Mouse (Mus musculus): ENCODE measurements around the gene Cdc37l1. TPM values are rescaled to one million over a fixed set of nuclear protein-coding genes. Genes with fewer than 3 reads are reported as not detected.
A peak's percentile ranks its signal among the peaks of the same experiment; 100 is the strongest.

The Cdc37l1 gene
- 100 to 1,000 TPM in 1 of 2 experiments, 10 to 100 TPM in 1; 93.5 to 100 TPM for total RNA-seq (2021)
- long read RNA-seq, experiment 1, full-length matches to known transcripts: 52 of 72 reads
- long read RNA-seq, experiment 1, partial matches to known transcripts: 6 of 72 reads
- long read RNA-seq, experiment 1, other reads (novel, unspliced or antisense): 14 of 72 reads
- long read RNA-seq, experiment 2, full-length matches to known transcripts: 51 of 83 reads
- long read RNA-seq, experiment 2, partial matches to known transcripts: 27 of 83 reads
- long read RNA-seq, experiment 2, other reads (novel, unspliced or antisense): 5 of 83 reads

GRCm38 (mm10) chr19:28990194-28990589, at the start of gene Cdc37l1:
Gene Cdc37l1 (plus strand): TSS chr19:28990352.
- peak; percentile 94 to 97 for DNase-seq (ENCODE audit: low spot score in 2 of 2)

GRCm38 (mm10) chr19:28941271-28941670, 48.9 kb upstream of the Cdc37l1 start:
- DNase-seq (ENCODE audit: low spot score in 2 of 2): no peak

- peak in 1 of 2 experiments; percentile 50 for DNase-seq (ENCODE audit: low spot score in 2 of 2)
Observed at GRCm38 (mm10) chr19:28946782-28947181, 43.4 kb upstream of the Cdc37l1 start.

- no peak for DNase-seq (ENCODE audit: low spot score in 2 of 2)
Observed at GRCm38 (mm10) chr19:28947311-28947710, 42.8 kb upstream of the Cdc37l1 start.

- no peak for DNase-seq (ENCODE audit: low spot score in 2 of 2)
Observed at GRCm38 (mm10) chr19:28951251-28951650, 38.9 kb upstream of the Cdc37l1 start.

- DNase-seq (ENCODE audit: low spot score in 2 of 2): peak in 1 of 2 experiments; percentile 58
Observed at GRCm38 (mm10) chr19:28963113-28963512, 27.0 kb upstream of the Cdc37l1 start.

GRCm38 (mm10) chr19:28963513-28963841, 26.7 kb upstream of the Cdc37l1 start:
- no peak for DNase-seq (ENCODE audit: low spot score in 2 of 2)

GRCm38 (mm10) chr19:28963842-28964551, 26.2 kb upstream of the Cdc37l1 start, which contains the start of gene Plpp6:
Gene Plpp6 (plus strand): TSS chr19:28963953.
- peak; percentile 71 to 80 for DNase-seq (ENCODE audit: low spot score in 2 of 2)

- DNase-seq (ENCODE audit: low spot score in 2 of 2): no peak
Observed at GRCm38 (mm10) chr19:28964552-28964903, 25.6 kb upstream of the Cdc37l1 start.

GRCm38 (mm10) chr19:28967652-28968051, 22.5 kb upstream of the Cdc37l1 start, which contains the start of gene 4430402I18Rik:
Gene 4430402I18Rik (minus strand): TSS chr19:28967800.
- no peak for DNase-seq (ENCODE audit: low spot score in 2 of 2)

- no peak for DNase-seq (ENCODE audit: low spot score in 2 of 2)
Observed at GRCm38 (mm10) chr19:28968178-28968577, 22.0 kb upstream of the Cdc37l1 start.

GRCm38 (mm10) chr19:28969231-28969630, 20.9 kb upstream of the Cdc37l1 start:
- DNase-seq (ENCODE audit: low spot score in 2 of 2): no peak

GRCm38 (mm10) chr19:28970251-28970650, 19.9 kb upstream of the Cdc37l1 start:
- DNase-seq (ENCODE audit: low spot score in 2 of 2): no peak

- DNase-seq (ENCODE audit: low spot score in 2 of 2): peak; percentile 65
Observed at GRCm38 (mm10) chr19:28974862-28975611, 15.1 kb upstream of the Cdc37l1 start.

GRCm38 (mm10) chr19:28982617-28983016, 7.5 kb upstream of the Cdc37l1 start:
- DNase-seq (ENCODE audit: low spot score in 2 of 2): no peak

GRCm38 (mm10) chr19:28989515-28989914, 637 bp upstream of the Cdc37l1 start:
- DNase-seq (ENCODE audit: low spot score in 2 of 2): no peak

GRCm38 (mm10) chr19:28990590-28991221, 554 bp downstream of the Cdc37l1 start:
- DNase-seq (ENCODE audit: low spot score in 2 of 2): peak; percentile 26 to 28

GRCm38 (mm10) chr19:28991391-28991790, 1.2 kb downstream of the Cdc37l1 start:
- DNase-seq (ENCODE audit: low spot score in 2 of 2): no peak

GRCm38 (mm10) chr19:28994870-28995269, 4.7 kb downstream of the Cdc37l1 start:
- DNase-seq (ENCODE audit: low spot score in 2 of 2): peak in 1 of 2 experiments; percentile 61

- no peak for DNase-seq (ENCODE audit: low spot score in 2 of 2)
Observed at GRCm38 (mm10) chr19:28995366-28995765, 5.2 kb downstream of the Cdc37l1 start.

GRCm38 (mm10) chr19:28997976-28998630, 8.0 kb downstream of the Cdc37l1 start:
- DNase-seq (ENCODE audit: low spot score in 2 of 2): no peak
